Mouse (Mus musculus): Measurements from ENCODE around the gene Cnnm1.

Gene Cnnm1

GRCm38 (mm10) chr19:43546337-43547117, 106.3 kb downstream of the Cnnm1 start:
- DNase-seq (ENCODE audit: low spot score) = no peak
